Mouse (Mus musculus) A20 (cell line): ENCODE measurements around the gene Oas1a.
"Not testable (repeated sequence)": the region's sequence is repeated elsewhere in the genome, so short reads cannot be mapped to it uniquely, and the experiment has no call there.

Source experiments
- DNase-seq: peaks from one replicate; pipeline ENCODE4 v3.0.0-alpha.2; 2011; ENCODE audit warnings: low read depth, low spot score

Gene Oas1a

DNA sequence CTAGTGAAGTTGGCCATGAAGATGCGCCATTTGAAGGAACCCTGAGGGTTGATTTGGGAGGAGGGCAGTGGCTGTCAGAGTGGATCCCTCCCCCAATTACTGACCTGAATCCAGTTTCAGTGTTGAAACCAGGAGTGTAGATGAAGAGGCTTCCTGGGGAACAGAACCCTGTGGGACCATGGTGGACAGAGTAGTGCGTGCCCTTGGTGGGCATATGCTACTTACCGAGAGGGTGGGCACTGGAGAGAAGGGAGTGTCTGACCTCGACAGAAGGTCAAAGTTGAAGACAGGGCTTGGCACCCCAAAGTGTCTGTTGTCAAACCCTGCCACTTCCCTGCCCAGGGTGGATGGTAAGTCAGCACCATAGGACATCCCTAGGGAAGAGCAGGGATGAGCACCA, 13.5 kb downstream of the Oas1a start:
- DNase-seq, result not testable (repeated sequence)

DNA sequence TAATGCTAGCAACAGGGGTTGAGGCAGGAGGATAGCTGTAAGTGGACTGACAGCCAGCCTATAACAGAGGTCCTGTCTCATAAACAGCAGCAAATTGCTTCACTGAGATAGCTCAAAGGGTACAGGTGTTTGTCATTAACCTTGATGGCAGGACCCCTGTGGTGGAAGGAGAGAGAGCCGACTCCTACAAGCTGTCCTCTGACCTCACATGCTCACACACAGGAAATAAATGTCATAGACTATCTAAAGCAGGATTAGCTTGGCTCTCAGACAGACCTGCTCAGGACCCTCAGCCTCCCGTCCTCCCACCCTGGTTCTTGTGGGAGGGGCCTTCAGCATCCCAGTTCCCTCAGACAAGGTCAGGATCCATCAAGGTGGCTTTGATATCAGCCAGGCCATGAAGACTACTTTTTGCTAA, 15.1 kb downstream of the Oas1a start:
- DNase-seq, result no peak

DNA sequence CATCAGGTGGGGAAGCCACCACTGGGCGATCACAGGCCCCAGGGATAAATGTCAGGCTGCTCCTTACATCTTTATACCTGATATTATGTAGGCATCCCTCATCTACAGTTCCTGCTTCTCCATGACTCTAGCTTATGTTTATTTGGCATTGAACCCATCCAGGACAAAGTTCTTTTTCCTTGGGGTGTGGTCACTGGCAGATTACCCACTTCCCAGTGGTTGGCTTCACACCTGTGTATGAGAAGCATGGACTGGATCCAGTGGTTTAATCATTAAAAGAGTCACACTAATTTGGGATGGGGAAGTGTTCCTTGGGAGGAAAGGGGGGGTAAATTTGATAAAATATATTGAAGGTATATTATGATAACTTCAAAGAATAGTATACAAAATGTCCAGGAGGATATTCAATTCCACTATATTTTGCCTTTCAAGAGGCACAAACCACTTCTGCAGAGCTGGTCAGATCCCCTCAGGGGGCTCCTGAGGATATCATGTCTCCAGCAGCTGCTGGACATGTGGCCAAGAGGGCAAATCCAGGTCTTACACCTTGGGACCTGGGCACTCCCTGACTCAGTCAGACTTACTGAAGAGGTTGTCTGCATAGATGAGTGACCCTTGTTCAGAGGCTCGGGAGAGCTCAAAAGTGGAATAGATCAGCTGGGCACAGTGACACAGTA, 15.6 kb downstream of the Oas1a start:
- not testable (repeated sequence) for DNase-seq

DNA sequence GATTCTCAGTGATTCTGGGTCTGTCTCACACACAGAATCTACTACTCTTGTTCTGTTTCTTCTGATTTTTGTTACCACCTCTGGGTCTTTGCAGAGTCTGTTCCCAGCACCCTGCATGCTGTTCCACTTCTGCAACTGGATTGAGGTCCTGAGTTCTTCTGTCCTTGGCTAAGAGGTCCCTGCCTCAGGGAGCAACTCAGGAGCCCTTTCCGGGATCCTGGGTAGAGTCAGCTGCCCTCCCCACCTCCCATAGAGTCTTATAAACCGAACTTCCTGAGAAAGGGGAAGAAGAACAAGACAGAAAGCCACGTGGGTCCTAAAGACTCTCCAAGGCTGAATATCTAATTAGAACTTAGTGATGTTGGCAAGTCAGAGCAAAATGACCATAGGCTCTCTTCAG, 16.3 kb downstream of the Oas1a start:
- DNase-seq, result no peak

DNA sequence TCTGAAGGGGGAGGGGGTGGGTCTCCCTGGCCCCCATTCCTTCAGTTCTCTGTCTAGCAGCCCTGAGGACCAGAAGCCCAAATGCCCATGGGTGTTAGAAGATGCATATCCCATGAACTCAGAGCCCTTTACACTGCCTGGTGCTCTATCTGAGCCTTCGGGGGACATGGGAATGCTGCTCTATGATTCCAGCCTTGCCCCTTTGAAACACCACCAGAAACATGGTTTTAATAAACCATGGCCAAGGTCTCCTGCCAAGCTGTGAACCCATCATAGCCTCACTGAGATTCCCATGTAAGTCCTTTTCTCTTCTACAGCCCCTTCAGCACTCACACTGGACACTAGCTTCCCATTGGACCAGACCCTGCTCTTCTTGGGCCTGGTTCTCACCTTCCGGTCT, 17.3 kb downstream of the Oas1a start:
- DNase-seq, result no peak

DNA sequence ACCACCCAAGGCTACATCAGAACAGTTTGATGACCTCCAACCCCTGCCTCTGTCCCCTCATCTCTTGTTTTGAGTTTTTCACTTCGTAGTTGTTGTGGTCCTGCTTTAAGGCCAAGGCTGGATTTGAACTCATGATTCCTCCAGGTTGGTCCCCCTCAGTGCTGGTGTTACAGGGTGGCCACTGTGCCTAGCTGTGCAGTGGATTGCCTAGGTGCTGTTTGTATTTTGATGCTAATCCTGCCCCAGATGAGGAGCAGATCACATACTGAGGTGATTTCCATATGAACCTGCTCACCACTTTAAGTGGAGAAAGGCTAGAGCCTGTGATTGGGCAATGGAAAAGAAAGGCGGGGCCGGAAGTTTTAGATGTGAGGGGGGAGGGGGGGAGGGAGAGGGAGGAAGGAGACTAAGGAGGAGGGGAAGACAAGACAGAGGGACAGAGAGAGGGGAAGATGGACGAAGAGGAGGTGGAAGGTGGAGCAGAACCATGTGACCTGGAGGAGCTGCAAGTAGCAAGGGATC, 19.0 kb downstream of the Oas1a start:
- not testable (repeated sequence) for DNase-seq

DNA sequence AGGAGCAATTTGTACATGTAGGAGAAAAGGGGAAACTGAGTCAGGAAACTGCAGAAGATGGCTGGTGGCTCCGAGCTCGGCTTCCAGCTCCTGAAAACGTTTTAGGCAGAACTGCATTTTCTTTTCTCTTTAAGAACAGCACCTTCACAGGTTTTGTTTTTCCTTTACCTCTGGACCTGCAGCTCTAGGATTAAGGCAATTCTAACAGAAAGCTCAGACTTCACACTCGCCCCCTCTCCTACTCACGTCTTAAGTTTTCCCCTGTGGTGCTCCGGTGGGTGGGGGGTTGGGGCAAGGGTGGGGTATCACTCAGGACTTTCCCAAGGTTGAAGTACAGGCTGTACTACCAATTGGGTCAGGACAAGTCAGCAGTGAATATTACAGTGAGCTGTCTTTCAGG, 19.5 kb downstream of the Oas1a start:
- DNase-seq, result no peak

DNA sequence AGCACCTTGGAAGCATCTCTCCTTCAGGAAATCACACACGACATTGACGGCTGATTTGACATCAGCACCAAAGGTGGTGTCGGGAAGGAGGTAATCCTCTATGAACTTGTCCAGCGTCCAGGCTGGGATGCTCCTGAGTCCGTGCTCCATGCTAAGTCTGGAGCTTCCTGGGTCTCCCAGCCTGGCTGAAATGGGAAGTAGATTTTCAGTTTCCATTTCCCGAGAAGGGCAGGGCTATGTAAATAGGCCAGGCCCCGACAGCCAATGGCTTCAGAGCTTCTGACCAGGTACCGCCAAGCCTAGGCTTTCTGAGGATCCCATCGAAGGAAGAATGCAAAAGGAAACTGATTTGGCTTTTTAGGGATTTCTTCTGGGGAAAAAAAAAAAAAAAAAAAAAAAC, 19.9 kb downstream of the Oas1a start, which contains the start of gene Oas1g:
Gene Oas1g (minus strand): TSS at position 201 of the 400 bp plus-strand sequence.
- not testable (repeated sequence) for DNase-seq

DNA sequence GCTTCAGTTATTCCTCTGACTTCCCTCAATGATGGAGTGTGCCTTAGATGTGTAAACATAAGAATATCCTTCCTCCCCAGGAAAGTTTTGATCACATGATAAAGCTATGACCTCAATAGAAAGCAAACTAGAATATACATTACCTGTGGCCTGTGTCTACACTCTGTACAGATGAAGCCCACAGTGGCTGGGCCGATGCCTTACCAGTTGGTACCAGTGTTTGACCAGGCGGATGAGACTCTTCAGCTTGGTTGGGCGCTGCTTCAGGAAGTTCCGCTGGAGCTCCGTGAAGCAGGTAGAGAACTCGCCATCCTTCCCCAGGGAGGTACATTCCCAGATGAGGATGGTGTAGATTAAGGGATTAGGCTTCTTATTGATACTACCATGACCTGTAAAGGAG, 25.6 kb downstream of the Oas1a start:
- DNase-seq, result not testable (repeated sequence)

DNA sequence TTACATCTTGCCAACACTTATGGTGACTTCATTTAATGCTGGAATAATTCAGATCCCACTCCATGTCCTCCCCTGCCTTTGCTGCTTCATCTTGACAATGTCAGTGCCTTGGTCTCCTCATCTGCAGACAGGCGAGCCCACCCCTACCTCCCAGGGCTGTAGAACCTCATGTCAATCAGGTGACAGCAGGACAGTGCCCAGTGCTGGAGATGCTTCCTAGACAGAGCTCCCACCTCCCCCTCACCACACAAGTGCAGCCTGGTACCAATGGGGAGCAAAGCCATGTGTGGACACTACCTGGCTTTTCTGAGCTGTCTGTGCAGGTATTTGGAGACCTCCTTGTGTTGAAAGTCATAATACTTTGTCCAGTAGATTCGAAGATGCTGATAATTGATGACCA, 28.5 kb downstream of the Oas1a start:
- not testable (repeated sequence) for DNase-seq

DNA sequence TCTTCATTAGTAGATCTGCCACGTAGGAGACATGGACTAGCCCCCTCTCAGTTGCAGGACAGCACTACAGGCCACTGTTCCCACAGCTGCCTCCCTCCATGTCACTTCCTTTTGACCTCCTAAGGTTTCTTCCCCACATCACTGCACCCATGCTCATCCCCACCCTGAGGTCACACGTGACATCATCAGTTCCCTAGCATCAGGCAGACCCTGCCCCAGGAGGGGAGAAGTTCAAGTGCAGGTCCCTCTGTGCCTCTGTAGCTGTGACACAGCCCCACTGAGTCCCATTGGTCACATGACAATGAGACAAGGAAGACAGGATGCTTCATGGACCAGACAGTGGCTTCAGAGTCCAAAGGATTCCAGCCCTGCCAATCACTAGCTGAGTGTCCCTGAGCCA, 29.9 kb downstream of the Oas1a start:
- DNase-seq, result not testable (repeated sequence)

DNA sequence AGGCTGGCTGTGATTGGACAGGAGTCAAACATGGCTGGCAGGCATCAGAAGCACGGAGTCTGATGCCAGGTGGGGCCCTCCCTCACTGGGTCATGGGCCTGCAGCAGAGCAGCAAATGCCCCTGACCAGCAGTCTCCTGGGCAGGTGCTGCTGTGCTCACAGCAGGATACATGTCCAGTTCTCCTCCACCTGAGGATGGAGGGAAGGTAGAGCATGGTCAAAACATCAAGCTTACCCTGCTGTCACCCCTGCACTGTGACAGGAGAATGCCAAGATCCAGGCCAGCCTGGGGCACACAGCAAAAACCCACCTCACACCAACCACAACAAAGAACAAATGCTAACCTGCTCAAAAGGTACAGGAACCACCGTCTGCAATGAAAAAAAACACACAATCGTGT, 30.5 kb downstream of the Oas1a start:
- not testable (repeated sequence) for DNase-seq

DNA sequence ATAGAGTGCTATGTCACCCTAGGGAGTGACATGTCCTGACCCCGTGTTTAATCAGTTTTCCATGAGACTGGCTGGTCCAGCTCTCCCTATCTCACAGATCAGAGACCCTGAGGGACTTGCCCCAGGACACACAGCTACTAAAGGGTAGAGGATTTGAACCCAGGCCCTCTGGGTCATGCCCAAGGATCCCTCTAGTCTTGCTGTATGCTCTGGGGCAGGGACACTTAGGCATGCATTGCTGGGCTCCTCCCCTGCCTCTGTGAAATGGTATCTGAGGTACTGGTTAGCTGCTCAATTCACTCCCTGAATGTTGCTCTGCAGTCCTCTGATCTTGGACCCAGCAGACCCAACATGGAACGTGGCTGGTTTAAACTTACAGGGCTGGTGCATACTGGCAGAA, 35.9 kb downstream of the Oas1a start:
- no peak for DNase-seq

DNA sequence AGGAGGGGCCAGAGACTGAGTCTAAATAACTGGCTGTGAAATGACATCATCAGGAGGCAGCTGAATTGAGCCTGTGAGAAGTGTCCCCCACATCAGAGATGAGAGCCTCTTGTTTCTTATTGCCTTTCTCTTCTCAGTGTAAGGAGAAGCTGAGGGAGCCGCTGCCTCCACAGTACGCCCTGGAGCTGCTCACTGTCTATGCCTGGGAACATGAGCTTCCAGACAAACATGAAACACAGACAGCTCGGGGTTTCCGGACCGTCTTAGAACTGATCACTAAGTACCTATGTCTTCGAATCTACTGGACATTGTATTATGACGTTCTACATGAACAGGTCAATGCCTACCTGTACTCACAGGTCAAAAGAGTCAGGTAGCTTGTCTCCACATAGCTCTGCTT, 36.5 kb downstream of the Oas1a start:
- no peak for DNase-seq

DNA sequence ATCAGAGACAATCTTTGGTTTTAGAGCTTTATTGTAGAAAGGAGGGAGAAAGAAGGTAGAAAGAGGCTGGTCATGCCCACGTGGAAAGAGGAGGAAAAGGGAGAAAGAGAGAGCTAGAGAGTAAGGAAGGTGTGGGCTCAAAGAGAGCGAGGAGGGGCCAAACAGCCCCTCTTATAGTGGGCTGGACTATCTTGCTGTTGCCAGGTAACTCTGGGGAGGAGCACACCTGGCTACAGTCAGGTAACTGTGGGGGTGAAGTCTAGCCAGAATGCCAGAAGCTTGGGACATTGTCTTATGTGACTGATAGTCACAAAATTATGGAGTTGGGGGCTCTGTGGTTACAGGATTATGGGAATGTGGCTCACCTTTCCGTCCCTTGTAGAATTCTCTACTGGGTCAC, 37.2 kb downstream of the Oas1a start:
- DNase-seq, result no peak

DNA sequence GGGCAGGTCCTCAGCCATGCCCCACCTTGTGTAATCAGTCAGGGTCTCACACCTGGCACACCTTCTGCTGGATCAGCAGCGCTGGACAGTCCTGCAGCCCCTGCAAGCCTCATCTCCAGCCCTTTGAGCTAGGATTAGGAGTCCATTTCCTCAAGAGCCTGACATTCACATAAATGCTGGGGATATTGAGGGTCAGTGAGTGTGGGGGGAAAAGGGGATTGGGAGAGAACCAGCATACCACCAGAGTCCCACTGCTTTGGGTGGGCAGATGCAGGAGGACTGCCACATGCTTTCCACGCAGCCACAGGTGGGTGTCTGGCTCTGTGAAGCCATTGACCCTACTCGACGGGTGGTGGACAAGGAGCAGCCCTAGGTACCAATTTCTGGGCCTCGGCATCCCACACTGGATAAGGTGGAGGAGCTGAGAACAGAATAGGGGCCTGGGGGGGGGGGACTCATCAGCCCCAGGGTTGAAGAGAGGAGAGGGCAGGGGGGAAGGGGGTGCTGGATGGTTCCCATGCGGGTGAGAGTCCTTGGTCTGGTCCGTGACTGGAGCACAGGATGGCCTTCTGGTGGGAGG, 37.8 kb downstream of the Oas1a start:
- no peak for DNase-seq

DNA sequence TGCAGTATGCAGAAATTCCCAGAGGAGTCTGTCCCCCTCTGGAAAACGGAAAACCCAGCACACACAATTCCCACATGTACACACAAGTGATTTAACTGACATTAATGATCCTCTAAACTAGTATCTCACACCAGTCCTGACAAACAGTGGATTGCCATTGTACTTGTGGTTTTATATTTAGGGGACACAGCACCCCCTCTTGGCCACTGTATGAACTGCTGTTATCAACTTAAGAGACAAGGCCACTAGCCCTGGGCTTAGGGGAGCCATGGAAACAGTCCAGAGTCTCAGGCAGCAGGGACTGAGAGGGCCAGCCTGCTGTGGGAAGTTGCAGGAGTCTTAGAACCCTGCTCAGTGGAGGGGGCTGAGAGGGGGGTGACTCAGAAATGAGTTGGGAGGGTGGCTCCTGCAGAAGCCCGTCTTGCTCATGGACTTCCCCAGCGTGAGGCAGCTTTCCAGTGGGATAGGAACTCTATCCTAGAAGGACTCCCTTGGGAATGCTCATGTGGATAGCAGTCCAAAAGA, 41.9 kb downstream of the Oas1a start:
- DNase-seq, result peak; percentile 67

DNA sequence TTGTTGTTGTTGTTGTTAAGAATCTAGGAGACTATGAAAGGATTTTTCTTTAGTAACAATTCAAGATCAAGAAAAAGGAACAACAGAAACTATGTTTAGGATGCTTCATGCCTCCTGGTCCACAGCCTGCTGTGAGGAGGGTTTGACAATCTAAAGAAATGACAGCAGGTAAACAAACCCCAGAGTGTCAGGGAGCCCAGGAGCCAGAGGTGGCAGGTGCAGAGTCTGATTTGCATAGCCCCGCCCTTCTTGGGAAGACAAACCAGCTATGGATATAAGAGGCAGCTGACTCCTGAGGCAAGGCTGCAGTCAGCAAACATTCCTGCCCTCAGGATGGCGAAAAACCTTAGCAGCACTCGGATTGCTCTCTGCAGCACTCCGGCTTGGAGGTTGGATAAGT, 46.2 kb downstream of the Oas1a start, which contains the start of gene Oas1h:
Gene Oas1h (plus strand): TSS at position 301 of the 400 bp plus-strand sequence.
- DNase-seq, result no peak

DNA sequence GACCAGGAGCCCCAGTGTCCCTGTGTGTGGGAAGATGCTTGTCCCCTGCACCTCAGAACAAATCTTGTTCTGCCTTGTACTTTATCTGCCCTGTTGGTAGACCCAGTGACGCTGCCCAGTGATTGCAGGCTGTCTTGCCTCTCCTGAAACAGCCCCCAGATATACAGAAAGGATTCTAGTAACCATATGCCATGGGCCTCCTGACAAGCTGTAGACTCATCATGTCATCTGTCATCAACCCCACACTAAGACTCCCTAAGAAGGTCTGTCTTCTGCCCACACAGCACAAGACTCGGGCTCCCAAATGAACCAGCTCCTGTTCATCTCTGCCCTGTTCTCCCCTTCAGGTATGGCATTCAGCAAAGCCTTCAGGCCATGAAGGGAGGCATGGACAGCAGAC, 48.1 kb downstream of the Oas1a start:
- no peak for DNase-seq

DNA sequence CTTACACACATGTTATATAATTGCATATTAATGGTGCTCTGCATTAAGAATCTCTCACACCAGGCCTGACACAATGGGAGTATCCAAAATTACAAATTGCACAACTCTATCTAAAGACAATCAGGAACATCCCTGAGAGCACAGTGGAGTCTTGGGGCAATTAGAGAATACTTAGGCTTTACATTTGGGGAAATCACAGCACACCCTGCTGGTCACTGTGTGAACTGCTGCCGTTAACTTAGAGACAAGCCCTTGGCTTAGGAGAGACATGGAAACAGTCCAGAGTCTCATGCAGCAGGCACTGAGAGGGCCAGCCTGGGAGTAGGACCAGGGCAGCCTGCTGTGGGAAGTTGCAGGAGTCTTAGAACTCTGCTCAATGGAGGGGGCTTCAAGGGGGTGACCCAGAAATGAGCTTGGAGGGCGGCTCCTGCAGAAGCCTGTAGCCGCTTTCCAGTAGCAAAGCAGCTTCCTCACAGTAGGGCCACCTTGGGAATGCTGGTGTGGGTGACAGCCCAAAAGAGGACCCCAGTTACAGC, 57.7 kb downstream of the Oas1a start:
- DNase-seq, result peak; percentile 51

DNA sequence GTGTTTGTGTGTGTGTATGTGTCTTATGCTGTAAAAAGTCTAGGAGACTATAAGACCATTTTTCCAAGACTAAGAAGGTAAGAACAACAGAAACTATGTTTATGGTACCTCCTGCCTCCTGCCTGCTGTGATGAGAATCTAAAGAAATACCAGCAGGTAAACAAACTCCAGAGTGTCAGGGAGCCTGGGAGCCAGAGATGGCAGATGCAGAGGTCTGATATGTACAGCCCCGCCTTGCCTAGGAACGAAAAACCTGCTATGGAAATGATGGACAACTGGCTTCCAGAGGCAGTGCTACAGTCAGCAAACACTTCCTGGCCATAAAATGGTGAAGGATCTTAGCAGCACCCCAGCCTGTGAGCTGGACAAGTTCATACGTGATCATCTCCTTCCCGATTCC, 60.3 kb downstream of the Oas1a start, which contains the start of gene Oas1f:
Gene Oas1f (plus strand): TSS at position 301 of the 400 bp plus-strand sequence.
- DNase-seq, result no peak
